Mouse (Mus musculus) liver, embryonic 14.5 days (tissue): ENCODE data around the gene Gper1.

ENCODE experiments used
- CTCF ChIP-seq: IDR thresholded peaks from 2 replicates; pipeline ENCODE4 v1.5.1; 2016; ENCODE audit warnings: antibody characterized with exemption, low read depth, control low read depth
- EP300 ChIP-seq: IDR thresholded peaks from 2 replicates; pipeline ENCODE4 v1.6.1; 2016; ENCODE audit warnings: antibody characterized with exemption, low read depth

DNA sequence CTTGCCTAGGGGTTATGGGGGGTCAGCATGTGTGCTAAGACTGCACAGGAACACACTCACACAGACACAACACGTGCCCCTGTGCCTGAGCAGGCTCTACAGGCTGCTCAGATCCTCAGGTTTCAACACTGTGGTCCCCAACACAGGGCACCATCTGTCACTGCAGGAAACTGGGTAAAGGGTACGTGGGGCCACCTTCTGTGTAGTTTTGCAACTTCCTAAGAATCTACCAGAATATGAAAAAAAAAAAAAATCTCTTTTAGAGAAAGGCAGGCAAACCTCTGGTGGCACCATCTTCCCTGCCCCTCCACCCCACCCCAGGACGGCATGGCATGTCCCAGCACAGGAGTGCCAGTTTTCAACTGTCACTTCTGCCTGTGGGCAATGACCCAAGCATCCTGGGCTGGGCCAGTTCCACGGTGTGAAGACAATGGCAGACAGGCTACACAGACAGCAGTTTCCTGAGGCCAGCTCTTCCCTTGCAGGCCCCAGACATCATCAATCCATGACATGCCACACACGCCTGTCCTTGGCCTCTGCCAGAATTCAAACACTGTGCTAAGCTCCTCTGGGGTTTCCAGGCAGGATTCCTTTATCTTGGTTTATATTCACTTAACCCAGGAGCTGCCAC is 26.3 kb downstream of the Gper1 start:
- TF ChIP-seq CTCF = no peak
- TF ChIP-seq EP300 = no peak
